Mouse (Mus musculus) midbrain, embryonic 14.5 days (tissue): Measurements from ENCODE around the gene C1qc. TPM values are rescaled to one million over a fixed set of nuclear protein-coding genes. Genes with fewer than 3 reads are reported as not detected.

Source experiments
- ATAC-seq: fragments of 200-750 bp; cut with Nextera tagmentation; 2 replicates; pipeline ENCODE4 v1.8.0; 2017; ENCODE audit warnings: moderate number of reproducible peaks, moderate library complexity; ENCODE audit not compliant: low FRiP score, low TSS enrichment
- DNase-seq: peaks from one replicate; pipeline ENCODE4 v3.0.0-alpha.2; 2015
- H3K27ac ChIP-seq: fragments of 300-500 bp; sonication (generic); replicated peaks from 2 replicates; pipeline ENCODE4 v1.5.1; 2014; ENCODE audit warnings: mild to moderate bottlenecking, low read depth, low read length, moderate library complexity
- H3K27me3 ChIP-seq: fragments of 300-500 bp; sonication (generic); 2 replicates; pipeline ENCODE4 v1.6.1; 2014; ENCODE audit warnings: low read length, control low read depth, mixed read lengths; ENCODE audit not compliant: control insufficient read depth, insufficient read depth
- H3K36me3 ChIP-seq: fragments of 300-500 bp; sonication (generic); 2 replicates; pipeline ENCODE4 v1.6.1; 2014; ENCODE audit warnings: low read length, control low read depth; ENCODE audit not compliant: control insufficient read depth, insufficient read depth
- H3K4me1 ChIP-seq: fragments of 300-500 bp; sonication (generic); 2 replicates; pipeline ENCODE4 v1.6.1; 2014; ENCODE audit warnings: mild to moderate bottlenecking, antibody characterized with exemption, low read length, control low read depth; ENCODE audit not compliant: control insufficient read depth, insufficient read depth
- H3K4me2 ChIP-seq: fragments of 300-500 bp; sonication (generic); 2 replicates; pipeline ENCODE4 v1.6.1; 2014; ENCODE audit warnings: mild to moderate bottlenecking, low read length, moderate library complexity
- H3K4me3 ChIP-seq: fragments of 300-500 bp; sonication (generic); replicated peaks from 2 replicates; pipeline ENCODE4 v1.5.1; 2014; ENCODE audit warnings: low read depth, low read length
- H3K9ac ChIP-seq: fragments of 300-500 bp; sonication (generic); replicated peaks from 2 replicates; pipeline ENCODE4 v1.6.1; 2014; ENCODE audit warnings: mild to moderate bottlenecking, low read length, moderate library complexity
- H3K9me3 ChIP-seq: fragments of 300-500 bp; sonication (generic); 2 replicates; pipeline ENCODE4 v1.6.1; 2016; ENCODE audit warnings: low read length, control low read depth, mixed read lengths; ENCODE audit not compliant: control insufficient read depth
- WGBS: fragments of 180-500 bp; shearing (Covaris S2); extraction: QIAGEN DNeasy Blood & Tissue Kit; methylation state at CpG from one replicate; pipeline ENCODE4 v1.1.7; 2014; 5-methylcytosine and 5-hydroxymethylcytosine counted together
- polyA plus RNA-seq: library from polyadenylated mRNA; unstranded; fragments of >200 nt; fragmentation: Nextera tagmentation; extraction: Ambion mirVana; gene quantifications from 2 replicates; pipeline ENCODE4 v1.2.1, GENCODE M21; 2014

The C1qc gene
- polyA plus RNA-seq, 1 experiment from 2014 or later: 19.3 TPM

DNA sequence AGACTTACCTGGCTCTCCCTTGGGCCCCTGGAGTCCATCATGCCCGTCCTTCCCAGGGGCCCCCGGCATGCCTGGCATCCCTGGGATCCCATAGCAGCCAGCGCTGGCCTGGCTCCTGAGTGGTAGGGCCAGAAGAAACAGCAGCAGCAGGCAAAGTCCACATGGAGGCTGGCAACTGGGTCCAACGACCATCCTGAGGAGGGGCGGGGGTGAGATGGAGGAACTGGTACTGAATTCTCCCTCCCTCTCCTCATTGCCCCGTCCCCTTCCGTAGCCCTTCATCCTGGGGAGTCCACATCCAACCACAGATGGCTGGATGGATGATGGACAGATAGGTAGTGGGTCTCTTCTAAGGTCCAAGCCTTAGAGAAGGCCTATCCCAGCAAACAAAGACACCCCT is 494 bp downstream of the C1qc start:
- Histone ChIP-seq H3K27ac (no peak overlapping the region), H3K9me3 (no peaks in the 10 kb centered on the region), H3K4me2 (no peak overlapping the region), H3K9ac (no peak overlapping the region), H3K4me1 (no peaks in the 10 kb centered on the region), H3K36me3 (no peaks in the 10 kb centered on the region), H3K4me3 (no peak overlapping the region), H3K27me3 (peaks cover 35% of the 10 kb centered on the region)
- no peak for DNase-seq
- 69% methylated on average over 7 of the region's 7 CpGs for WGBS
- no peak for ATAC-seq

DNA sequence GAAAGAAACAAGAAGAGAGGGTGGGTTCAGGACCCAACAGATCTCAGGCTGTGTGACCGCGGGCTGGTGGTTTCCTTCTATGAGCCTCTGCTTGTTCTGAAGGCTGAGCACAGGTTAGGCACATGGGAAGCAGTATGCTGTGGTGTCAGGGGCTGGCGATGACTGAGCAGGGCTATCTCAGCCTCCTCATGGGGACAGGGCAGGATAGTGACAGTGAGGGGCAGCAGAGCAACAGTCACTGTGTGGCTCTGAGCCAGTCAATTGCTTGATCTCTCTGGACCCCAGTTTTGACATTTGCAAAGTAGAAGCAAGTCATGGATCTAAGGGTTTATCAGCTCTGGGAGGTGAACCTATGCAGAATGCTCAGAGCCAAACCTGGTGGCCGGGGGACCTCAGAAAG is 1.8 kb downstream of the C1qc start:
- Histone ChIP-seq H3K4me2 (no peak overlapping the region), H3K27me3 (peaks cover 23% of the 10 kb centered on the region), H3K27ac (no peak overlapping the region), H3K9me3 (no peaks in the 10 kb centered on the region), H3K9ac (no peak overlapping the region), H3K4me1 (peaks cover 7% of the 10 kb centered on the region), H3K4me3 (no peak overlapping the region), H3K36me3 (no peaks in the 10 kb centered on the region)
- DNase-seq (no peak), ATAC-seq (no peak)
- 86% methylated on average over 4 of the region's 4 CpGs for WGBS

GRCm38 (mm10) chr4:136889981-136890380 is 2.9 kb downstream of the C1qc start:
- Histone ChIP-seq H3K4me1 (peaks cover 12% of the 10 kb centered on the region), H3K36me3 (no peaks in the 10 kb centered on the region), H3K27me3 (peaks cover 14% of the 10 kb centered on the region), H3K4me2 (no peak overlapping the region), H3K4me3 (no peak overlapping the region), H3K9me3 (no peaks in the 10 kb centered on the region), H3K9ac (no peak overlapping the region), H3K27ac (no peak overlapping the region)
- no peak for DNase-seq
- no peak for ATAC-seq
- 85% methylated on average over 15 of the region's 15 CpGs for WGBS

DNA sequence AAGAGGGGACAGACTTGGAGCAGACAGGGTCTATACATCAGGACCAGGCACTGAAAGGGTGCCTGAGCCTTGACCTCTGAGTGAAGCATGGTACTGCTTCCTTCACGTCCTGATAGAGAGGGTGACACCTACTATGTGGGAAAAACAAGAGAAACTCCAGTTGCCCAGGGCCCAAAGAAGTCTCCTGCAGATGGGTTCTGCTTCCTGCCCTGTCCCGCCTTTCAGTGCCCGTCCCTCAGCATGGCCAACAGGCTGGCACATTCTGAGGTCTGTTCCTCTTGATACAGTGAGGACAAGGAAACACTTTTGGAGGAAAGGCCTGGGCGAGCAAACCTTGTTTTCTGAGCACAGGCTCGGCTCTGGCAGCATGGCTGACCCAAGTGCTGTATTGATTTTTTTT is 5.2 kb downstream of the C1qc start:
- Histone ChIP-seq H3K27me3 (0 out of 2 replicates have a peak, but pooled peaks cover 4% of the 10 kb centered on the region), H3K4me2 (no peak overlapping the region), H3K4me1 (peaks cover 12% of the 10 kb centered on the region), H3K9me3 (no peaks in the 10 kb centered on the region), H3K27ac (no peak overlapping the region), H3K4me3 (no peak overlapping the region), H3K36me3 (no peaks in the 10 kb centered on the region), H3K9ac (no peak overlapping the region)
- no peak for ATAC-seq
- DNase-seq: no peak
- 75% methylated on average over 5 of the region's 5 CpGs for WGBS

GRCm38 (mm10) chr4:136886101-136886500 is 6.8 kb downstream of the C1qc start, which contains the start of gene C1qb:
Gene C1qb, minus strand, starts transcription at chr4:136886187.
- ATAC-seq (no peak), DNase-seq (no peak)
- no peaks in the 10 kb centered on the region for H3K27me3 ChIP-seq
- no peak within 1 kb of the TSS for H3K4me3 ChIP-seq
- H3K36me3 ChIP-seq: no peaks in the 10 kb centered on the region
- H3K9ac ChIP-seq: no peak within 1 kb of the TSS
- WGBS: 74% methylated on average over 7 of the region's 7 CpGs
- H3K27ac ChIP-seq: peak within 1 kb of the TSS; percentile 21
- peaks cover 12% of the 10 kb centered on the region for H3K4me1 ChIP-seq
- no peak within 1 kb of the TSS for H3K4me2 ChIP-seq
- no peaks in the 10 kb centered on the region for H3K9me3 ChIP-seq

GRCm38 (mm10) chr4:136878601-136879000 is 14.3 kb downstream of the C1qc start:
- Histone ChIP-seq H3K9ac (no peak overlapping the region), H3K27ac (no peak overlapping the region), H3K27me3 (no peaks in the 10 kb centered on the region), H3K4me3 (no peak overlapping the region), H3K4me2 (no peak overlapping the region), H3K36me3 (no peaks in the 10 kb centered on the region), H3K9me3 (no peaks in the 10 kb centered on the region), H3K4me1 (no peaks in the 10 kb centered on the region)
- DNase-seq (peak; percentile 72), ATAC-seq (no peak)
- WGBS: 26% methylated on average over 5 of the region's 5 CpGs

DNA sequence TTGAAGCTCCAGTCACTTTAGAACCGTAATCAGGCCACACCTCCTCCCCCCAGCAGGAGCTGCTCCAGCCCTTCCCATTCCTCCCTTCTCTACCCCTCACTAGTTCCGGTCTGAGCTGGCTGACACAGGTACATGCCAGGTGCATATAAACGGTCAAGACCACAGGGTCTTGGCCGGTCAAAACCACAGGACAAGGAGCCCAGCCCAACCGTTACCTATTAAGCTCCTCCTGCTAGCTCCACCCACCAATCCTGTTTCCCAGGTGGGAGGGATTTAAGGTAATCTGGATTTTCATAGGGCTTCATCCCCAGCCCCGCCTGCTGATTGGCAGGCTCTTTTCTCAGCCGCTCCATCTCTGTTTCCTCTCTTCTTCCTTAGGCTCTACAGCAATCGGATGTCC is 14.7 kb downstream of the C1qc start:
- H3K4me1 ChIP-seq: no peaks in the 10 kb centered on the region
- no peaks in the 10 kb centered on the region for H3K36me3 ChIP-seq
- ATAC-seq: no peak
- H3K27me3 ChIP-seq: no peaks in the 10 kb centered on the region
- H3K9me3 ChIP-seq: no peaks in the 10 kb centered on the region
- DNase-seq: peak; percentile 29
- WGBS: 48% methylated on average over 8 of the region's 8 CpGs
- H3K4me2 ChIP-seq: no peak overlapping the region
- H3K9ac ChIP-seq: no peak overlapping the region
- H3K4me3 ChIP-seq: no peak overlapping the region
- no peak overlapping the region for H3K27ac ChIP-seq

DNA sequence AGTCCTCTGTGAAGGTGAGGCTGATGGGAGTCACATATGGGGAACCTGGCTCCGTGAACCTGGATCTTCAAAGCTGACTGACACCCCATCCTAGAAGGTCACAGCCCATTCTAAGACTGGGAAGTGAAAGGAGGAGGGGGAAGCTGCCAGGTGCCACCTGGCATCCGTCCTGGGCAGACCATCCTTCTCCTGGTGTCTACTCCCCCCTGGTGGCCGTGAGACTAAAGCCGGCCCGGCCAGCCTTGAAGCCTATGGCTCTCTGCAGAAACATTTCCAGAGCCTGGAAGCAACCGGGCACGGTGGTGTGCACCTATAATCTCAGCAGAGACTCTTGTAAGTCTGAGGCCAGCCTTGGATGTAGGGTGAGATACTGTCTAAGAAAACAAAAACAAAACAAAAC is 15.9 kb downstream of the C1qc start:
- Histone ChIP-seq H3K27me3 (no peaks in the 10 kb centered on the region), H3K9ac (no peak overlapping the region), H3K36me3 (no peaks in the 10 kb centered on the region), H3K4me1 (no peaks in the 10 kb centered on the region), H3K4me3 (no peak overlapping the region), H3K9me3 (no peaks in the 10 kb centered on the region), H3K27ac (no peak overlapping the region), H3K4me2 (no peak overlapping the region)
- peak; percentile 68; the same call in 1 of the 2 replicates for ATAC-seq
- DNase-seq: peak; percentile 88
- 19% methylated on average over 7 of the region's 7 CpGs for WGBS

GRCm38 (mm10) chr4:136875012-136875411 is 17.9 kb downstream of the C1qc start:
- 94% methylated on average over 14 of the region's 14 CpGs for WGBS
- Histone ChIP-seq H3K9ac (no peak overlapping the region), H3K4me2 (no peak overlapping the region), H3K4me3 (no peak overlapping the region), H3K27ac (no peak overlapping the region), H3K36me3 (no peaks in the 10 kb centered on the region), H3K9me3 (no peaks in the 10 kb centered on the region), H3K4me1 (no peaks in the 10 kb centered on the region), H3K27me3 (no peaks in the 10 kb centered on the region)
- no peak for ATAC-seq
- DNase-seq: no peak
